Mouse (Mus musculus) heart, embryonic 14.5 days (tissue): ENCODE measurements around the gene Cd4. TPM values are rescaled to one million over a fixed set of nuclear protein-coding genes. Genes with fewer than 3 reads are reported as not detected.

Source experiments
- ATAC-seq: fragments of 200-750 bp; cut with Nextera tagmentation; 2 replicates; pipeline ENCODE4 v1.8.0; 2017; ENCODE audit warnings: low read depth, moderate TSS enrichment; ENCODE audit not compliant: insufficient number of reproducible peaks, insufficient read depth, low FRiP score
- H3K27ac ChIP-seq, 2 experiments: fragments of 200-500 bp in 1 of 2; fragments of 300-500 bp in 1 of 2; sonication (generic) in 1 of 2; replicated peaks in 1 of 2; 2 replicates each; pipeline ENCODE4 v1.5.1; 2012 to 2014; ENCODE audit warnings: low read depth in 2 of 2, low read length in 2 of 2, control low read depth in 1 of 2, mild to moderate bottlenecking in 1 of 2, mixed read lengths in 1 of 2; ENCODE audit not compliant: control insufficient read depth in 1 of 2, insufficient read depth in 1 of 2
- H3K27me3 ChIP-seq: fragments of 300-500 bp; sonication (generic); 2 replicates; pipeline ENCODE4 v1.6.1; 2014; ENCODE audit warnings: mild to moderate bottlenecking, low read length, control low read depth; ENCODE audit not compliant: control insufficient read depth, insufficient read depth
- H3K36me3 ChIP-seq: fragments of 300-500 bp; sonication (generic); 2 replicates; pipeline ENCODE4 v1.6.1; 2014; ENCODE audit warnings: mild to moderate bottlenecking, control low read depth, low read length, mixed read lengths; ENCODE audit not compliant: control insufficient read depth, insufficient read depth
- H3K4me1 ChIP-seq, 2 experiments: fragments of 200-500 bp in 1 of 2; fragments of 300-500 bp in 1 of 2; sonication (generic) in 1 of 2; 2 replicates each; pipeline ENCODE4 v1.6.1; 2012 to 2014; ENCODE audit warnings: low read length in 2 of 2, control low read depth in 1 of 2, mixed read lengths in 1 of 2; ENCODE audit not compliant: control insufficient read depth in 2 of 2, insufficient read depth in 2 of 2
- H3K4me2 ChIP-seq: fragments of 300-500 bp; sonication (generic); 2 replicates; pipeline ENCODE4 v1.6.1; 2014; ENCODE audit warnings: mild to moderate bottlenecking, low read length
- H3K4me3 ChIP-seq, 2 experiments: fragments of 200-500 bp in 1 of 2; fragments of 300-500 bp in 1 of 2; sonication (generic) in 1 of 2; 2 replicates each; pipeline ENCODE4 v1.5.1; 2012 to 2014; ENCODE audit warnings: low read length in 2 of 2, mild to moderate bottlenecking in 2 of 2, control low read depth in 1 of 2, low read depth in 1 of 2, moderate library complexity in 1 of 2; ENCODE audit not compliant: control insufficient read depth in 1 of 2, insufficient read depth in 1 of 2
- H3K9ac ChIP-seq: fragments of 300-500 bp; sonication (generic); 2 replicates; pipeline ENCODE4 v1.6.1; 2014; ENCODE audit warnings: mild to moderate bottlenecking, low read length
- H3K9me3 ChIP-seq: fragments of 300-500 bp; sonication (generic); 2 replicates; pipeline ENCODE4 v1.6.1; 2016; ENCODE audit warnings: low read length, control low read depth; ENCODE audit not compliant: control insufficient read depth
- WGBS: fragments of 180-500 bp; shearing (Covaris S2); extraction: QIAGEN DNeasy Blood & Tissue Kit; methylation state at CpG from one replicate; pipeline ENCODE4 v1.1.7; 2014; 5-methylcytosine and 5-hydroxymethylcytosine counted together
- polyA plus RNA-seq: library from polyadenylated mRNA; unstranded; fragments of >200 nt; fragmentation: Nextera tagmentation; extraction: Ambion mirVana; gene quantifications from 2 replicates; pipeline ENCODE4 v1.2.1, GENCODE M21; 2014

Gene Cd4
- polyA plus RNA-seq, 1 experiment from 2014 or later: 0.16 TPM

- peak overlapping the region in 1 of 2 experiments; percentile 98; a peak in 2 of 4 replicates for H3K4me3 ChIP-seq
- peak overlapping the region; percentile 100 for H3K9ac ChIP-seq
- H3K9me3 ChIP-seq: no peaks in the 10 kb centered on the region
- peak overlapping the region; percentile 97 for H3K4me2 ChIP-seq
- peaks cover 35 to 47% of the 10 kb centered on the region in 2 experiments for H3K4me1 ChIP-seq
- WGBS: 29% methylated on average over 13 of the region's 14 CpGs
- no peaks in the 10 kb centered on the region for H3K27me3 ChIP-seq
- H3K27ac ChIP-seq: peak overlapping the region; percentile 99 to 100
- H3K36me3 ChIP-seq: peaks cover 13% of the 10 kb centered on the region
- ATAC-seq: no peak
These were observed 31.0 kb upstream of the Cd4 start for GRCm38 (mm10) chr6:124918890-124919627.

- peak overlapping the region; percentile 82 to 98 for H3K4me3 ChIP-seq
- H3K4me2 ChIP-seq: peak overlapping the region; percentile 97
- WGBS: 14% methylated on average over 7 of the region's 7 CpGs
- H3K9me3 ChIP-seq: no peaks in the 10 kb centered on the region
- H3K27ac ChIP-seq: peak overlapping the region; percentile 99 to 100
- H3K9ac ChIP-seq: peak overlapping the region; percentile 100
- no peaks in the 10 kb centered on the region for H3K27me3 ChIP-seq
- peaks cover 35 to 47% of the 10 kb centered on the region in 2 experiments for H3K4me1 ChIP-seq
- H3K36me3 ChIP-seq: peaks cover 20% of the 10 kb centered on the region
- no peak for ATAC-seq
These were observed 30.3 kb upstream of the Cd4 start for GRCm38 (mm10) chr6:124918331-124918690.

- peak; percentile 71 for ATAC-seq
- under 1% methylated on average over 68 of the region's 89 CpGs for WGBS
These were observed 29.7 kb upstream of the Cd4 start for GRCm38 (mm10) chr6:124917518-124918330.

GRCm38 (mm10) chr6:124916695-124917517 is 28.9 kb upstream of the Cd4 start:
- H3K4me1 ChIP-seq: peaks cover 35 to 48% of the 10 kb centered on the region in 2 experiments
- no peaks in the 10 kb centered on the region for H3K9me3 ChIP-seq
- under 1% methylated on average over 25 of the region's 67 CpGs for WGBS
- peak overlapping the region; percentile 97 for H3K4me2 ChIP-seq
- H3K4me3 ChIP-seq: peak overlapping the region; percentile 82 to 98
- peak overlapping the region; percentile 100 for H3K9ac ChIP-seq
- H3K27ac ChIP-seq: peak overlapping the region; percentile 93 to 100
- no peaks in the 10 kb centered on the region for H3K27me3 ChIP-seq
- ATAC-seq: peak; percentile 66
- H3K36me3 ChIP-seq: peaks cover 25% of the 10 kb centered on the region

More at GRCm38 (mm10) chr6:124917518-124918330, 29.7 kb upstream of the Cd4 start:
- no peaks in the 10 kb centered on the region for H3K9me3 ChIP-seq
- H3K27ac ChIP-seq: peak overlapping the region; percentile 99 to 100
- peaks cover 25% of the 10 kb centered on the region for H3K36me3 ChIP-seq
- H3K27me3 ChIP-seq: no peaks in the 10 kb centered on the region
- peaks cover 35 to 47% of the 10 kb centered on the region in 2 experiments for H3K4me1 ChIP-seq
- H3K4me3 ChIP-seq: peak overlapping the region; percentile 82 to 98
- H3K4me2 ChIP-seq: peak overlapping the region; percentile 97
- peak overlapping the region; percentile 100 for H3K9ac ChIP-seq

GRCm38 (mm10) chr6:124915942-124916694 is 28.1 kb upstream of the Cd4 start:
- Histone ChIP-seq H3K36me3 (peaks cover 25% of the 10 kb centered on the region), H3K27ac (peak overlapping the region in 1 of 2 experiments; percentile 100; a peak in 2 of 4 replicates), H3K4me3 (peak overlapping the region; percentile 82 to 98), H3K4me2 (peak overlapping the region; percentile 97), H3K9me3 (no peaks in the 10 kb centered on the region), H3K4me1 (peaks cover 36 to 51% of the 10 kb centered on the region in 2 experiments), H3K9ac (peak overlapping the region; percentile 100), H3K27me3 (no peaks in the 10 kb centered on the region)
- no peak for ATAC-seq
- 8% methylated on average over 12 of the region's 12 CpGs for WGBS

GRCm38 (mm10) chr6:124915160-124915941 is 27.3 kb upstream of the Cd4 start:
- H3K4me2 ChIP-seq: peak overlapping the region; percentile 97
- H3K4me1 ChIP-seq: peaks cover 31 to 47% of the 10 kb centered on the region in 2 experiments
- peak overlapping the region; percentile 82 to 98 for H3K4me3 ChIP-seq
- no peaks in the 10 kb centered on the region for H3K9me3 ChIP-seq
- peak overlapping the region; percentile 100 for H3K9ac ChIP-seq
- 17% methylated on average over 22 of the region's 22 CpGs for WGBS
- peaks cover 25% of the 10 kb centered on the region for H3K36me3 ChIP-seq
- no peak overlapping the region for H3K27ac ChIP-seq
- no peak for ATAC-seq
- H3K27me3 ChIP-seq: peaks cover 3% of the 10 kb centered on the region; the same call in 1 of the 2 replicates
